In genomic region chr11:96352691-96353521, GRCm38 (mm10) we compare ENCODE assay signal across 8 mouse cellular contexts. TPM values are rescaled to one million over a fixed set of nuclear protein-coding genes. Genes with fewer than 3 reads are reported as not detected.
DNase-seq lines count a peak whose midpoint lies in the region; ATAC-seq and TF ChIP-seq lines count a peak whose summit lies in the region.

No protein-coding gene starts in this region.

- peaks cover 2% of the 10 kb centered on the region for H3K4me1 ChIP-seq in ES-Bruce4 (ENCODE audit: control insufficient read depth, insufficient read depth, low read length)
- H3K4me1 ChIP-seq in lung, postnatal 0 days (ENCODE audit: insufficient read depth, low read depth, low read length), result peaks cover 3% of the 10 kb centered on the region; the same call in 1 of the 2 replicates

- no peak for TF ChIP-seq EP300 in ES-Bruce4 (IDR thresholded peaks at IDR 0.05; ENCODE audit: insufficient read depth, low read depth, low read length)
- TF ChIP-seq EP300 in lung, postnatal 0 days (IDR thresholded peaks at IDR 0.05), result no peak

- no peaks in the 10 kb centered on the region for H3K36me3 ChIP-seq in ES-Bruce4 (ENCODE audit: control insufficient read depth, insufficient read depth, low read length, poor library complexity, severe bottlenecking)
- H3K36me3 ChIP-seq in lung, postnatal 0 days (ENCODE audit: insufficient read depth, low read length), result no peaks in the 10 kb centered on the region

- H3K27ac ChIP-seq in ES-Bruce4 (ENCODE audit: insufficient read depth, low read length), result no peak overlapping the region
- peak overlapping the region; percentile 79 for H3K27ac ChIP-seq in lung, postnatal 0 days (ENCODE audit: low read length)

- no peak overlapping the region for H3K9ac ChIP-seq in ES-Bruce4 (ENCODE audit: low read depth, poor library complexity, severe bottlenecking)
- peak overlapping the region; percentile 63 for H3K9ac ChIP-seq in lung, postnatal 0 days (replicated peaks; ENCODE audit: low read depth)

- no peak for TF ChIP-seq POLR2A in ES-Bruce4 (IDR thresholded peaks at IDR 0.05; ENCODE audit: insufficient read depth, low read length)

- peak overlapping the region; percentile 29 for H3K4me3 ChIP-seq in ES-Bruce4 (ENCODE audit: low read depth, low read length)
- peak overlapping the region; percentile 58 for H3K4me3 ChIP-seq in lung, postnatal 0 days (ENCODE audit: low read depth, low read length)

- peak; percentile 35 for DNase-seq in CD4-positive, CD25-positive, alpha-beta regulatory T cell, adult 2 months (ENCODE audit: low read depth, low spot score)
- peak; percentile 85 for DNase-seq in kidney, adult 18-20 months
- no peak for DNase-seq in lung, postnatal 0 days (ENCODE audit: low spot score)
- no peak for DNase-seq in right cerebral cortex, adult 2 months (ENCODE audit: low spot score in 2 of 2)
- no peak for DNase-seq in spleen, postnatal 4 days (ENCODE audit: low spot score in 2 of 2)

- H3K4me2 ChIP-seq in lung, postnatal 0 days (replicated peaks; ENCODE audit: low read depth, low read length), result peak overlapping the region; percentile 63

- H3K27me3 ChIP-seq in ES-Bruce4 (ENCODE audit: control insufficient read depth, insufficient read depth, low read length, poor library complexity, severe bottlenecking), result peaks cover 49% of the 10 kb centered on the region
- H3K27me3 ChIP-seq in lung, postnatal 0 days (replicated peaks; ENCODE audit: insufficient read depth, low read length), result peaks cover 7% of the 10 kb centered on the region; the same call in 1 of the 2 replicates

- no peak for TF ChIP-seq CTCF in ES-Bruce4 (IDR thresholded peaks at IDR 0.05; ENCODE audit: low read depth, low read length)
- TF ChIP-seq CTCF in lung, postnatal 0 days (IDR thresholded peaks at IDR 0.05), result no peak

- no peak for ATAC-seq in CD4-positive, CD25-positive, alpha-beta regulatory T cell, adult 4 months
- ATAC-seq in granulocyte monocyte progenitor cell, adult 5-6 weeks (replicated peaks; ENCODE audit: poor library complexity, severe bottlenecking), result peak; percentile 48
- ATAC-seq in lung, postnatal 0 days, result peak; percentile 30; the same call in 1 of the 2 replicates

- no peaks in the 10 kb centered on the region for H3K9me3 ChIP-seq in ES-Bruce4 (replicated peaks; ENCODE audit: control insufficient read depth, insufficient read depth, low read length, poor library complexity, severe bottlenecking)
- H3K9me3 ChIP-seq in lung, postnatal 0 days (ENCODE audit: low read length), result no peaks in the 10 kb centered on the region

- WGBS in lung, postnatal 0 days, result under 1% methylated on average over 67 of the region's 75 CpGs

RNA-seq across cellular contexts. Expression of gene Hoxb2, which starts 2.6 kb away (rescaled TPM):
- under 1 TPM in 1 of 2 experiments, not detected in 1; 0.09 TPM for polyA plus RNA-seq in CD4-positive, CD25-positive, alpha-beta regulatory T cell, adult 4 months (2017; shearing (Covaris generic))
- 0.49 and 0.70 TPM in 2 replicates for polyA plus RNA-seq in ES-Bruce4 (2011; ENCODE audit: insufficient read depth, insufficient read length, low read depth, missing spikeins)
- total RNA-seq in granulocyte monocyte progenitor cell, adult 5-6 weeks (2014; fragmentation: Nextera tagmentation), result 1.7 TPM in 1 of 2 replicates, not detected in the other
- 0.26 TPM in 1 of 2 replicates, not detected in the other for total RNA-seq in granulocyte monocyte progenitor cell, adult 5-6 weeks (2017)
- 16.5 and 16.9 TPM in 2 replicates for polyA plus RNA-seq in lung, postnatal 0 days (2015; fragmentation: Nextera tagmentation; extraction: Ambion mirVana)

RNA-seq across cellular contexts. Expression of gene Hoxb1, which starts 12.6 kb away (rescaled TPM):
- not detected for polyA plus RNA-seq in CD4-positive, CD25-positive, alpha-beta regulatory T cell, adult 4 months (2017; shearing (Covaris generic))
- polyA plus RNA-seq in ES-Bruce4 (2011; ENCODE audit: insufficient read depth, insufficient read length, low read depth, missing spikeins), result not detected in 2 replicates
- not detected in 2 replicates for total RNA-seq in granulocyte monocyte progenitor cell, adult 5-6 weeks (2014; fragmentation: Nextera tagmentation)
- total RNA-seq in granulocyte monocyte progenitor cell, adult 5-6 weeks (2017), result not detected in 2 replicates
- not detected in 2 replicates for polyA plus RNA-seq in lung, postnatal 0 days (2015; fragmentation: Nextera tagmentation; extraction: Ambion mirVana)

RNA-seq across cellular contexts. Expression of gene Hoxb3, which starts 29.8 kb away (rescaled TPM):
- polyA plus RNA-seq in CD4-positive, CD25-positive, alpha-beta regulatory T cell, adult 4 months (2017; shearing (Covaris generic)), result under 1 TPM; 0.22 to 0.56 TPM
- 0.67 TPM in 1 of 2 replicates, not detected in the other for polyA plus RNA-seq in ES-Bruce4 (2011; ENCODE audit: insufficient read depth, insufficient read length, low read depth, missing spikeins)
- 1.5 and 7.8 TPM in 2 replicates for total RNA-seq in granulocyte monocyte progenitor cell, adult 5-6 weeks (2014; fragmentation: Nextera tagmentation)
- total RNA-seq in granulocyte monocyte progenitor cell, adult 5-6 weeks (2017), result 0.05 and 0.56 TPM in 2 replicates
- polyA plus RNA-seq in lung, postnatal 0 days (2015; fragmentation: Nextera tagmentation; extraction: Ambion mirVana), result 1.5 and 2.2 TPM in 2 replicates

RNA-seq across cellular contexts. Expression of gene Hoxb4, which starts 34.8 kb away (rescaled TPM):
- 1 to 10 TPM; 1.9 to 2.5 TPM for polyA plus RNA-seq in CD4-positive, CD25-positive, alpha-beta regulatory T cell, adult 4 months (2017; shearing (Covaris generic))
- 0.35 and 0.70 TPM in 2 replicates for polyA plus RNA-seq in ES-Bruce4 (2011; ENCODE audit: insufficient read depth, insufficient read length, low read depth, missing spikeins)
- total RNA-seq in granulocyte monocyte progenitor cell, adult 5-6 weeks (2014; fragmentation: Nextera tagmentation), result 2.6 and 3.8 TPM in 2 replicates
- 1.9 and 2.3 TPM in 2 replicates for total RNA-seq in granulocyte monocyte progenitor cell, adult 5-6 weeks (2017)
- 2.6 and 3.0 TPM in 2 replicates for polyA plus RNA-seq in lung, postnatal 0 days (2015; fragmentation: Nextera tagmentation; extraction: Ambion mirVana)

RNA-seq across cellular contexts. Expression of gene Hoxb5, which starts 49.8 kb away (rescaled TPM):
- polyA plus RNA-seq in CD4-positive, CD25-positive, alpha-beta regulatory T cell, adult 4 months (2017; shearing (Covaris generic)), result not detected
- polyA plus RNA-seq in ES-Bruce4 (2011; ENCODE audit: insufficient read depth, insufficient read length, low read depth, missing spikeins), result not detected in 2 replicates
- total RNA-seq in granulocyte monocyte progenitor cell, adult 5-6 weeks (2014; fragmentation: Nextera tagmentation), result not detected in 2 replicates
- 0.05 TPM in 1 of 2 replicates, not detected in the other for total RNA-seq in granulocyte monocyte progenitor cell, adult 5-6 weeks (2017)
- polyA plus RNA-seq in lung, postnatal 0 days (2015; fragmentation: Nextera tagmentation; extraction: Ambion mirVana), result 16.8 and 17.3 TPM in 2 replicates

Comparison
In these comparisons a context has a peak if more than half of its experiments do, and no peak if none do; other contexts are left out.
1. DNase-seq: peak in CD4-positive, CD25-positive, alpha-beta regulatory T cell, adult 2 months (single experiment) and kidney, adult 18-20 months (single experiment); none in lung, postnatal 0 days (single experiment), right cerebral cortex, adult 2 months (0 of 2) and spleen, postnatal 4 days (0 of 2).
2. RNA of gene Hoxb2, which starts 2.6 kb away (polyA plus RNA-seq): 16.5 to 16.9 TPM in lung, postnatal 0 days; 0.49 to 0.70 TPM in ES-Bruce4 and 0.09 TPM in CD4-positive, CD25-positive, alpha-beta regulatory T cell, adult 4 months; every median in the first group is over 10 times any median in the second.